Mouse (Mus musculus) kidney, embryonic 16.5 days (tissue): ENCODE results near the gene M1ap. TPM values are rescaled to one million over a fixed set of nuclear protein-coding genes. Genes with fewer than 3 reads are reported as not detected.

Experiments
- ATAC-seq: fragments of 200-750 bp; cut with Nextera tagmentation; 2 replicates; pipeline ENCODE4 v1.8.0; 2017; ENCODE audit warnings: moderate TSS enrichment; ENCODE audit not compliant: low FRiP score, low TSS enrichment
- H3K27ac ChIP-seq: fragments of 300-500 bp; sonication (generic); 2 replicates; pipeline ENCODE4 v1.5.1; 2014; ENCODE audit warnings: low read length
- H3K27me3 ChIP-seq: fragments of 300-500 bp; sonication (generic); 2 replicates; pipeline ENCODE4 v1.6.1; 2014; ENCODE audit warnings: low read length, control low read depth, mixed read lengths; ENCODE audit not compliant: insufficient read depth
- H3K36me3 ChIP-seq: fragments of 300-500 bp; sonication (generic); 2 replicates; pipeline ENCODE4 v1.6.1; 2014; ENCODE audit warnings: low read length, control low read depth, mixed read lengths; ENCODE audit not compliant: insufficient read depth
- H3K4me1 ChIP-seq: fragments of 300-500 bp; sonication (generic); 2 replicates; pipeline ENCODE4 v1.6.1; 2014; ENCODE audit warnings: low read length, control low read depth, mixed read lengths; ENCODE audit not compliant: insufficient read depth
- H3K4me2 ChIP-seq: fragments of 300-500 bp; sonication (generic); replicated peaks from 2 replicates; pipeline ENCODE4 v1.6.1; 2014; ENCODE audit warnings: low read depth, low read length
- H3K4me3 ChIP-seq: fragments of 300-500 bp; sonication (generic); 2 replicates; pipeline ENCODE4 v1.5.1; 2014; ENCODE audit warnings: mild to moderate bottlenecking, low read length
- H3K9ac ChIP-seq: fragments of 300-500 bp; sonication (generic); replicated peaks from 2 replicates; pipeline ENCODE4 v1.6.1; 2014; ENCODE audit warnings: low read length
- H3K9me3 ChIP-seq: fragments of 300-500 bp; sonication (generic); 2 replicates; pipeline ENCODE4 v1.6.1; 2016; ENCODE audit warnings: low read length, control low read depth
- WGBS: fragments of 180-500 bp; shearing (Covaris S2); extraction: QIAGEN DNeasy Blood & Tissue Kit; methylation state at CpG from one replicate; pipeline ENCODE4 v1.1.7; 2014; 5-methylcytosine and 5-hydroxymethylcytosine counted together
- polyA plus RNA-seq: library from polyadenylated mRNA; unstranded; fragments of >200 nt; fragmentation: Nextera tagmentation; extraction: Ambion mirVana; gene quantifications from 2 replicates; pipeline ENCODE4 v1.2.1, GENCODE M21; 2015

The M1ap gene
- polyA plus RNA-seq, 1 experiment from 2014 or later: 0.29 TPM

DNA sequence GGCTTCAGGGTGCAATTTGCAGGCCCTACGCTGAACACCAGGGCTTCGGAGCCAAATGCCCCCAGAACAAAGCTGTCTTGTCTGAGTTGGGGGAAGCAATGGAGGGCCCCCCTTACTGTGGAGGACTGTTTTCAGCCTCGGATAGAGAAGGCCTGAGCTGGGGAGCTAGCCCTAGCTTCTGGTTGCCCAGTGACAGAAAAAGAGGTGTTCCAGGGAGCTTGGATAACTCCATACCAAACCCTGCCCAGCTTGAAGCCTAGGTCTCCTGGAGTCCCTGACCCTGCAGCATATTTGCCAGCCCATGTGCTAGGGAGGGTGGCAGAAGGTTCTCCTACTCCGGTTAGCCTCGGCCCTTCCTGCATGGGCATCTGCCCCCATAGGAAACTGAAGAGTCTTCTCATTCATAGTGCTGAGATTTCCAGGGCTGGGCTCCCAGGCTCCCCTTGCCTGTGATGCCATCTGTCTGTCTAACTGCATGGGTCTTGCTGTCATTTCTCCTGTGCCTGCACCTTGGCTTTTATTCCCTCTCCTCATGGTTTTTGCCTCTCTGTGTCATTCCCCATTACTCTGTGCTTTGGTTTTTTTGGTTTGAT, 87.9 kb downstream of the M1ap start:
- peak; percentile 10; the same call in 1 of the 2 replicates for ATAC-seq

DNA sequence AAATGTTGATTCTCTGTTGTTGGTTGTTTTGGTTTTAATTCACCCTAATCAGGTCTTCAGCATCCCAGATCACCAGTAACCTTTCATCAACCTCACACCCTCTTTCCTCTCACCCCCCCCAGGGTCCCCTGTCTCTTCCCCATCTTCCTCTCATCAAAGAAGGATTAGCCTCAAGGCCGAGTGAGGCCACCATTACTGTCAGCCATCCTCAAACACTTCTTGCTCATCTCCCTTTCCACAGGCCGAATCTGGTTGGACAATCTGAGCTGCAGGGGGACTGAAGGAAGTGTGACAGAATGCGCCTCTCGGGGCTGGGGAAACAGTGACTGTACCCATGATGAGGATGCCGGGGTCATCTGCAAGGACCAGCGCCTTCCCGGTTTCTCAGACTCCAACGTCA, 90.5 kb downstream of the M1ap start:
- Histone ChIP-seq H3K4me1 (peaks cover 25% of the 10 kb centered on the region), H3K27ac (no peak overlapping the region), H3K9ac (no peak overlapping the region), H3K36me3 (no peaks in the 10 kb centered on the region), H3K4me2 (no peak overlapping the region), H3K27me3 (no peaks in the 10 kb centered on the region), H3K9me3 (no peaks in the 10 kb centered on the region), H3K4me3 (no peak overlapping the region)
- ATAC-seq: no peak
- 85% methylated on average over 8 of the region's 8 CpGs for WGBS

More for the DNA sequence above, 87.9 kb downstream of the M1ap start:
- H3K9ac ChIP-seq: peak overlapping the region; percentile 75
- H3K9me3 ChIP-seq: no peaks in the 10 kb centered on the region
- peak overlapping the region; percentile 94 for H3K27ac ChIP-seq
- H3K27me3 ChIP-seq: peaks cover 8% of the 10 kb centered on the region; the same call in 1 of the 2 replicates
- peak overlapping the region; percentile 87 for H3K4me2 ChIP-seq
- peaks cover 33% of the 10 kb centered on the region for H3K4me1 ChIP-seq
- no peaks in the 10 kb centered on the region for H3K36me3 ChIP-seq
- H3K4me3 ChIP-seq: peak overlapping the region; percentile 71
- WGBS: 23% methylated on average over 5 of the region's 5 CpGs

DNA sequence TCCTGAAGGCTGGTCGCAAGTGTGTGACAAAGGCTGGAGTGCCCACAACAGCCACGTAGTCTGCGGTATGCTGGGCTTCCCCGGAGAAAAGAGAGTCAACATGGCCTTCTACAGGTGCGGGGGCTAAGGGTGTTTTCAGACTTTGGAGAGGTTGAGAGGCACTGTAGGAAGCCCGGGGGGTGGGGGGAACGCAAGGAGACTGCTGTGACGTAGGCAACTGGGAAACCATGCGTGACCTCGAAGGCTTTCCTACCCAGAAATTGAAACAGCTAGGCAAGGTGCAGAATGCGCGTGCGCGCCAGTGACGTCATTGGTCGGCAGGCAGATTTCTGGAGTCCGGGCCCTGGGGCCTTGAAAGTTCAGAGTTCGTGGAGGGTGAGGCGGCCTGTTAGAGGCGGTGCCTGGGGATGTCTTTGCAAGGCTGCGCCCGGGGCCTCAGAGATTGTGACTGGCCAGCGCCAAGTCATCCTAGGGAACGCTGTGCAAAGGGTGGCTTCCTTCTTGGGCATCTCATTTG, 91.9 kb downstream of the M1ap start:
- Histone ChIP-seq H3K9ac (peak overlapping the region; percentile 53), H3K36me3 (no peaks in the 10 kb centered on the region), H3K27ac (no peak overlapping the region), H3K27me3 (no peaks in the 10 kb centered on the region), H3K4me1 (peaks cover 19% of the 10 kb centered on the region), H3K4me2 (peak overlapping the region; percentile 50), H3K9me3 (no peaks in the 10 kb centered on the region), H3K4me3 (peak overlapping the region; percentile 31)
- WGBS: 13% methylated on average over 24 of the region's 24 CpGs
- ATAC-seq: peak; percentile 68

DNA sequence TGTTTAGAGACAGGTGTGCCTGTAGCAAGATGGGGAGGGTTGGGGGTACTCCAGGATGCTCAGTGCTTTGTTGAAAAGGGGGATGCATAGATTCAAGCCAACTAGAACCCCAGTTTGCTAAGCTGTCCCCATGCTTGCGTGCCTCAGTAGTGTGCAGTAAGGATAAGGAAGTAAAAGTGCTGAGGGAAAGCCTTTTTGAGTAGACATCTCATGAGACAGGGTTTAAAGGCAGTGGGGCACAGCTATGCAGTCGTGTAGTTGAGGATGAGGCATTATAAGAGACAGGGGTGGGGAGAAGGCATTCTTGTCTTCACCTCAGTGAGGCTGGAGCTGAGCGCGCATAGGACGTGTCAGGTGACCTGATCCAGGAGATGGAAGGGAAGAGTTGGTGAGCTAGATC, 93.9 kb downstream of the M1ap start:
- no peak overlapping the region for H3K27ac ChIP-seq
- H3K36me3 ChIP-seq: no peaks in the 10 kb centered on the region
- H3K9me3 ChIP-seq: no peaks in the 10 kb centered on the region
- H3K4me1 ChIP-seq: peaks cover 9% of the 10 kb centered on the region
- ATAC-seq: no peak
- H3K4me2 ChIP-seq: no peak overlapping the region
- no peaks in the 10 kb centered on the region for H3K27me3 ChIP-seq
- 85% methylated on average over 5 of the region's 5 CpGs for WGBS
- H3K4me3 ChIP-seq: no peak overlapping the region
- H3K9ac ChIP-seq: no peak overlapping the region

DNA sequence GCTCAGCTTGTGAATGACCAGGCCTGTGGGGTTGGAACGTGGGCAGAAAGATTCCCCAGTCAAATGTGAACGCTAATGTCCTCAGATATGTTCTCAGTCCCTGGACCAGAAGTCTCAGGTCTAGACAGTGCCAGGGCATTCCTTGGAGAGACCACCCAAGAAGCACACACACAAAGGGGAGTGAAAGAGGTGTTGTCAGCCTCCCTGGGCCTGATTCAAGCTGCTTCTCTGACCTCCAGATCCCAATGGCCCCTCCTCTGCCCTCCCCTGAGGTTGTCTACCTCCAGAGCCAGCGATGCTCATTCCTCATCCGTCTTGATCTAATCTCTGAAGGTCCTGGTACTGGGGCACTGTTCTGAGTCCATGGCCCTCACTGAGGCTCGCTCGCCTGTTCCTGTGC, 96.9 kb downstream of the M1ap start:
- H3K9me3 ChIP-seq: no peaks in the 10 kb centered on the region

DNA sequence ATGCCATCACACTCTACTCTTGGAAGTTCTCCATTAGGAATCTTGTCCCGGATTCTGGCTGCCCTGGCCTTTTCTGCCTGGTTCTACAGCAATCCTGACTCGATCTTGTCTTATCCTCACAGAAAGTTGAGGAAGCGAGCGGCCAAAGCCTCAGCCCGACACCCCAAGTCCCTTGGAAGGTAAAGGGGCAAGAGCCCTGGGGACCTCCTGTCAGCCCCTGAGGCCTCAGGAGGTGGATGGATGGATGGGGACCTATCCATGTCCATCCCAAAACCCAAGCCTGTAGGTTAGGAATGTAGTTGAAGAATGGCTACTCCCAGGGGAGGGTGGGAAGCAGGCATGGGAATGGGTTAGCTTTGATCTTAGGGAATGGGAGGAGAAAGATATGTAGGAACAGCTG, 97.3 kb downstream of the M1ap start:
- Histone ChIP-seq H3K4me1 (no peaks in the 10 kb centered on the region), H3K9ac (no peak overlapping the region), H3K9me3 (no peaks in the 10 kb centered on the region), H3K4me2 (no peak overlapping the region), H3K27ac (no peak overlapping the region), H3K4me3 (no peak overlapping the region), H3K27me3 (no peaks in the 10 kb centered on the region), H3K36me3 (no peaks in the 10 kb centered on the region)
- 91% methylated on average over 5 of the region's 5 CpGs for WGBS
- no peak for ATAC-seq

More for the DNA sequence above, 96.9 kb downstream of the M1ap start:
- Histone ChIP-seq H3K4me3 (no peak overlapping the region), H3K4me1 (peaks cover 4% of the 10 kb centered on the region), H3K27ac (no peak overlapping the region), H3K9ac (no peak overlapping the region), H3K4me2 (no peak overlapping the region), H3K27me3 (no peaks in the 10 kb centered on the region), H3K36me3 (no peaks in the 10 kb centered on the region)
- 75% methylated on average over 6 of the region's 6 CpGs for WGBS
- ATAC-seq: no peak

DNA sequence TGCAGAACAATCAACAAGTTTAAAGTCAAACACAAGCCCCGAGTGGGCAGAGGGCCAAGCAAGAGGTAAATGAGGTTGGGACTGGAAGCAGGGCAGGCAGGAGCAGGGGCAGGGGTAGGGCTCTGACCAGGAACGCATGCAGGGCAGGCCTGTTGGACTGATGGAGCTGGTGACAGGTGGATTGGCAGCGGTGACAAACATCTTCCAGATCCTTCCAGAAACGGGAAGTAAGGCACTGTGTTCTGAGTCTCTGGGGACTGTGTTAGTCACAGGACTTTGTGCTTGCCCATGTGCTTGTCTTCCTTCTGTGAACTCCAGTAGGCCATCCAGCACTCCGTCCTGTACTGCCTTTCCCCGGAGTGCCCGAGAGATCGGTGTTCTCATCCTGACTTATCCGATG, 98.0 kb downstream of the M1ap start:
- Histone ChIP-seq H3K9me3 (no peaks in the 10 kb centered on the region), H3K4me2 (no peak overlapping the region), H3K4me1 (no peaks in the 10 kb centered on the region), H3K4me3 (no peak overlapping the region), H3K27ac (no peak overlapping the region), H3K9ac (no peak overlapping the region), H3K27me3 (no peaks in the 10 kb centered on the region), H3K36me3 (no peaks in the 10 kb centered on the region)
- ATAC-seq: no peak
- WGBS: 76% methylated on average over 9 of the region's 9 CpGs

DNA sequence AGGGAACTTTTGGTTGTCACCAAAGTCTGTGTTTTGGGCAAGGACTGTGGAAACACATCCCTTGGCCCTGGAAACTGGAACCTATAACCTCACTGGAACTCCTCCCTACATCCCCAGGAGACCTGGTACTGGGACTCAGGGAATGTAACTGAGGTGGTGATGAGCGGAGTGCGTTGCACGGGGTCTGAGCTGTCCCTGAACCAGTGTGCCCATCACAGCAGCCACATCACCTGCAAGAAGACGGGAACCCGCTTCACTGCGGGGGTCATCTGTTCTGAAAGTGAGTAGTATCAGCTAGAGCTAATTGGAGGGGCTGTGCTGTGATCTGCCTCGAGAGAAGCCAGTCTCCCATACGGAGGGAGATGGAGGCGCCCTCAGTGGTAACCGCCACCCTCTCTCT, 102.7 kb downstream of the M1ap start:
- H3K4me2 ChIP-seq: no peak overlapping the region
- WGBS: 73% methylated on average over 10 of the region's 10 CpGs

DNA sequence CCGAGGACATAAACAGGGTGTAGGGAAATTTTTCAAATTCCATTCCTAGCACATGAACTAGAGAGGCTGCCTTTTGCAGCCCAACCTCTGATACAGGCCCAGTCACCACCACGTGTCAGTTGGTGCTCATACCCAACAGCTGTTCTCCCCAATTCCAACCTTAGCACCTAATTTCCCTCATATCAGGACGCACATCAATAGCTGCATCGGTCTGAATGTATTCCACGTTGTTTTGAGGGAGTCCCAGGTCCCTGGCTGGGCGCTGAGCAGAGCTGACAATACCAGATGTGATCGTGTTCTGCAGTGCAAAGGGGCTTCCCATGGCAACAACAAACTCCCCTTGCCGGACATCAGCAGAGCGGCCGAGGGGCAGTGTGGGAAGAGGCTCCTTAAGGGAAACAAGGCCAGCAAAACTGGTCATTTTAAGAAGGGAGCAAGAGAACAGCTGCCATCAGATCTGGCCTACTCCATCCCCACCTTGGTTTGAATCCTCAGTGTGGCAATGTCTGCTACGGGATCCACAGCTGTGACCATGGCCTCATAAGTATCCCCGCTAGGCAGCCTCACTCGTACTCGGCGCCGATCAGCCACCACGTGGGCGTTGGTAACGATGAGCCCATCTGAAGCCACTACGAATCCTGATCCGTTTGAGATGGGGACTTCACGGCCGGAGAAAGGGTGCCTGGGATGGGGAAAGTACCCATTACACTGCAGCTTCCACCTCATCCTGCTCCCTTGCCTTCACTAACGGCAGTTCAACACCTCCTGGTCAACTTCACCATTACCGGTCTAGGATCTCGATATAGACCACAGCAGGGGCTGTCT, 106.6 kb downstream of the M1ap start:
- WGBS: 1% methylated on average over 26 of the region's 26 CpGs

More for the DNA sequence above, 102.7 kb downstream of the M1ap start:
- ATAC-seq: no peak
- Histone ChIP-seq H3K36me3 (peaks cover 15% of the 10 kb centered on the region), H3K9me3 (no peaks in the 10 kb centered on the region), H3K27me3 (no peaks in the 10 kb centered on the region), H3K4me1 (peaks cover 10% of the 10 kb centered on the region), H3K9ac (no peak overlapping the region), H3K4me3 (no peak overlapping the region), H3K27ac (no peak overlapping the region)

More for the DNA sequence above, 106.6 kb downstream of the M1ap start:
- peak overlapping the region; percentile 90 for H3K4me2 ChIP-seq
- H3K27me3 ChIP-seq: no peaks in the 10 kb centered on the region
- peak overlapping the region; percentile 94 for H3K9ac ChIP-seq
- peak overlapping the region; percentile 97 for H3K4me3 ChIP-seq
- no peak; the same call in 1 of the 2 replicates for ATAC-seq
- H3K36me3 ChIP-seq: peaks cover 33% of the 10 kb centered on the region
- H3K27ac ChIP-seq: peak overlapping the region; percentile 87
- peaks cover 20% of the 10 kb centered on the region for H3K4me1 ChIP-seq
- H3K9me3 ChIP-seq: no peaks in the 10 kb centered on the region
